Mouse (Mus musculus) hindbrain, embryonic 12.5 days (tissue): ENCODE results near the gene Pdp2. TPM values are rescaled to one million over a fixed set of nuclear protein-coding genes. Genes with fewer than 3 reads are reported as not detected.
A peak's percentile ranks its signal among the peaks of the same experiment; 100 is the strongest.
"Not testable (repeated sequence)": the region's sequence is repeated elsewhere in the genome, so short reads cannot be mapped to it uniquely, and the experiment has no call there.

Experiments used
- ATAC-seq: fragments of 200-750 bp; cut with Nextera tagmentation; 2 replicates; pipeline ENCODE4 v1.8.0; 2017; ENCODE audit warnings: moderate TSS enrichment; ENCODE audit not compliant: low FRiP score
- H3K27ac ChIP-seq: fragments of 300-500 bp; sonication (generic); 2 replicates; pipeline ENCODE4 v1.5.1; 2016; ENCODE audit warnings: mild to moderate bottlenecking
- H3K27me3 ChIP-seq: fragments of 300-500 bp; sonication (generic); 2 replicates; pipeline ENCODE4 v1.6.1; 2016; ENCODE audit warnings: mild to moderate bottlenecking
- H3K36me3 ChIP-seq: fragments of 300-500 bp; sonication (generic); 2 replicates; pipeline ENCODE4 v1.6.1; 2016; ENCODE audit warnings: mild to moderate bottlenecking
- H3K4me1 ChIP-seq: fragments of 300-500 bp; sonication (generic); 2 replicates; pipeline ENCODE4 v1.6.1; 2016
- H3K4me2 ChIP-seq: fragments of 300-500 bp; sonication (generic); replicated peaks from 2 replicates; pipeline ENCODE4 v1.6.1; 2016; ENCODE audit warnings: mild to moderate bottlenecking
- H3K4me3 ChIP-seq: fragments of 300-500 bp; sonication (generic); 2 replicates; pipeline ENCODE4 v1.5.1; 2016; ENCODE audit warnings: mild to moderate bottlenecking
- H3K9ac ChIP-seq: fragments of 300-500 bp; sonication (generic); 2 replicates; pipeline ENCODE4 v1.6.1; 2016; ENCODE audit warnings: mild to moderate bottlenecking, moderate library complexity
- H3K9me3 ChIP-seq: fragments of 300-500 bp; sonication (generic); replicated peaks from 2 replicates; pipeline ENCODE4 v1.6.1; 2016; ENCODE audit warnings: mild to moderate bottlenecking
- WGBS: fragments of 180-500 bp; shearing (Covaris S2); methylation state at CpG from one replicate; pipeline ENCODE4 v1.1.7; 2016; 5-methylcytosine and 5-hydroxymethylcytosine counted together
- polyA plus RNA-seq: library from polyadenylated mRNA; unstranded; fragments of >200 nt; fragmentation: Nextera tagmentation; extraction: Ambion mirVana; gene quantifications from 2 replicates; pipeline ENCODE4 v1.2.1, GENCODE M21; 2016

Gene Pdp2
- polyA plus RNA-seq, 1 experiment from 2014 or later, result 13.7 TPM

- Histone ChIP-seq H3K9me3 (no peaks in the 10 kb centered on the region), H3K27ac (no peak overlapping the region), H3K4me3 (peak overlapping the region; percentile 81), H3K9ac (peak overlapping the region; percentile 83), H3K4me1 (peaks cover 16% of the 10 kb centered on the region), H3K36me3 (peaks cover 17% of the 10 kb centered on the region), H3K27me3 (no peaks in the 10 kb centered on the region), H3K4me2 (peak overlapping the region; percentile 89)
- ATAC-seq, result peak; percentile 5; the same call in 1 of the 2 replicates
- 10% methylated on average over 25 of the region's 25 CpGs for WGBS
Observed at GRCm38 (mm10) chr8:104640831-104641370, 49.6 kb downstream of the Pdp2 start.

GRCm38 (mm10) chr8:104641426-104642323 lies 50.4 kb downstream of the Pdp2 start, which contains the start of gene Ciao2b:
Ciao2b (minus strand) TSS chr8:104641965.
- H3K27me3 ChIP-seq, result no peaks in the 10 kb centered on the region
- H3K4me3 ChIP-seq, result peak within 1 kb of the TSS; percentile 81
- ATAC-seq, result peak; percentile 95
- peak within 1 kb of the TSS; percentile 89 for H3K4me2 ChIP-seq
- H3K4me1 ChIP-seq, result peaks cover 16% of the 10 kb centered on the region
- H3K27ac ChIP-seq, result peak within 1 kb of the TSS; percentile 79
- WGBS, result under 1% methylated on average over 66 of the region's 66 CpGs
- no peaks in the 10 kb centered on the region for H3K9me3 ChIP-seq
- peak within 1 kb of the TSS; percentile 83 for H3K9ac ChIP-seq
- H3K36me3 ChIP-seq, result peaks cover 12% of the 10 kb centered on the region

GRCm38 (mm10) chr8:104642324-104642654 lies 51.0 kb downstream of the Pdp2 start:
- peak overlapping the region; percentile 81 for H3K4me3 ChIP-seq
- H3K36me3 ChIP-seq, result peaks cover 12% of the 10 kb centered on the region
- 73% methylated on average over 6 of the region's 6 CpGs for WGBS
- peak overlapping the region; percentile 83 for H3K9ac ChIP-seq
- peaks cover 16% of the 10 kb centered on the region for H3K4me1 ChIP-seq
- peak overlapping the region; percentile 79 for H3K27ac ChIP-seq
- H3K9me3 ChIP-seq, result no peaks in the 10 kb centered on the region
- no peaks in the 10 kb centered on the region for H3K27me3 ChIP-seq
- peak; percentile 55 for ATAC-seq
- H3K4me2 ChIP-seq, result peak overlapping the region; percentile 89

GRCm38 (mm10) chr8:104644187-104644586 lies 52.9 kb downstream of the Pdp2 start:
- H3K27me3 ChIP-seq, H3K4me3 ChIP-seq, H3K9ac ChIP-seq, H3K27ac ChIP-seq, ATAC-seq, H3K9me3 ChIP-seq, H3K4me2 ChIP-seq, H3K36me3 ChIP-seq: not testable (repeated sequence)
- H3K4me1 ChIP-seq, result peaks cover 16% of the 10 kb centered on the region
- 75% methylated on average over 3 of the region's 3 CpGs for WGBS

Other genes starting within 250 kb of the Pdp2 start
- 2.3 and 2.4 TPM in 2 replicates for gene Cmtm4, start 195.6 kb upstream of the Pdp2 start, polyA plus RNA-seq
- 131 and 135 TPM in 2 replicates for gene Dync1li2, start 148.4 kb upstream of the Pdp2 start, polyA plus RNA-seq
- gene Terb1, start 81.5 kb upstream of the Pdp2 start, polyA plus RNA-seq, result 0.22 and 0.34 TPM in 2 replicates
- gene Nae1, start 56.8 kb upstream of the Pdp2 start, polyA plus RNA-seq, result 114 and 130 TPM in 2 replicates
- gene Car7, start 56.8 kb upstream of the Pdp2 start, polyA plus RNA-seq, result 1.2 and 1.5 TPM in 2 replicates
- gene Cdh16, start 32.9 kb downstream of the Pdp2 start, polyA plus RNA-seq, result not detected in 2 replicates
- 1.9 and 3.8 TPM in 2 replicates for gene Rrad, start 39.9 kb downstream of the Pdp2 start, polyA plus RNA-seq
- 98.9 and 107 TPM in 2 replicates for gene Ciao2b, start 50.5 kb downstream of the Pdp2 start, polyA plus RNA-seq
- gene Ces2a, start 142.6 kb downstream of the Pdp2 start, polyA plus RNA-seq, result not detected in 2 replicates
- gene Ces2b, start 240.1 kb downstream of the Pdp2 start, polyA plus RNA-seq, result 0.10 and 0.38 TPM in 2 replicates